Mouse (Mus musculus): ENCODE measurements around the gene Aldh18a1.

DNA sequence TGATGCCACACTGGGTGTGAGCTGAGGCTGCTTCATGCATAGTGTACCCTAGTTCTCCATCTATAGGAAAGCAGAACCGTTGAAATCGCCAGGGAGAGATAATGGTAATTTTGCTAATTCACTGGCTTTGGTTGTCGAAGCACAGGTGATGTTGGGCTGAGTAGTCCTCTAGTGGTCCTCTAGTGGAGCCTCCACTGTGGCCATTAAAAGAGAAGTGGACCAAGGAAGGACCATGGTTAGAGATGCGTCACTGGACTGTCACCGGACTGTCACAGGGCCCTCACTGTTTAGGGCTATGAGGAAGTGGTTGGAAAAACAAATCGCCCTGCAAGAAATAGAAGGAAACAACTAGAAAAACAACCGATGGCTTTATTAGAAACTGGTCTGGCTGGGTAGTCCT is 49.3 kb upstream of the Aldh18a1 start:
- TF ChIP-seq POLR2A (IDR thresholded peaks at IDR 0.05; ENCODE audit: low read depth, low read length) (no peak), CTCF (IDR thresholded peaks at IDR 0.05; ENCODE audit: extremely low read depth, insufficient read length, insufficient replicate concordance, low read depth, low read length) (no peak)
